Mouse (Mus musculus) frontal cortex, postnatal 25 days (tissue): ENCODE measurements around the gene Stom.

ENCODE experiments used
- DNase-seq, 2 experiments: peaks; one replicate each; pipeline ENCODE4 v3.0.0; 2022; ENCODE audit warnings: low spot score in 2 of 2

Gene Stom

GRCm38 (mm10) chr2:35272881-35273280 is 63.9 kb downstream of the Stom start:
- DNase-seq: no peak

- DNase-seq: no peak
These were observed 65.0 kb downstream of the Stom start for GRCm38 (mm10) chr2:35271817-35272216.

GRCm38 (mm10) chr2:35270531-35270984 is 66.2 kb downstream of the Stom start:
- peak; percentile 39 for DNase-seq

GRCm38 (mm10) chr2:35269716-35270260 is 67.0 kb downstream of the Stom start:
- no peak for DNase-seq

GRCm38 (mm10) chr2:35269136-35269535 is 67.6 kb downstream of the Stom start:
- no peak for DNase-seq

GRCm38 (mm10) chr2:35267876-35268566 is 68.8 kb downstream of the Stom start:
- DNase-seq: no peak

GRCm38 (mm10) chr2:35267156-35267875 is 69.5 kb downstream of the Stom start:
- DNase-seq: no peak

GRCm38 (mm10) chr2:35266251-35266905 is 70.4 kb downstream of the Stom start:
- DNase-seq: no peak

GRCm38 (mm10) chr2:35265775-35266174 is 71.0 kb downstream of the Stom start:
- no peak for DNase-seq

GRCm38 (mm10) chr2:35265296-35265695 is 71.5 kb downstream of the Stom start:
- DNase-seq: no peak

GRCm38 (mm10) chr2:35264095-35264494 is 72.7 kb downstream of the Stom start:
- DNase-seq: no peak
